Mouse (Mus musculus) lung, postnatal 36 days (tissue): ENCODE measurements around the gene Dnajb11.

ENCODE experiments used
- DNase-seq: peaks from one replicate; pipeline ENCODE4 v3.0.0; 2022; ENCODE audit warnings: mixed read lengths

Gene Dnajb11

GRCm38 (mm10) chr16:22883441-22883840 lies 25.8 kb downstream of the Dnajb11 start:
- no peak for DNase-seq

- DNase-seq: no peak
Observed at GRCm38 (mm10) chr16:22885356-22885755, 27.7 kb downstream of the Dnajb11 start.

DNA sequence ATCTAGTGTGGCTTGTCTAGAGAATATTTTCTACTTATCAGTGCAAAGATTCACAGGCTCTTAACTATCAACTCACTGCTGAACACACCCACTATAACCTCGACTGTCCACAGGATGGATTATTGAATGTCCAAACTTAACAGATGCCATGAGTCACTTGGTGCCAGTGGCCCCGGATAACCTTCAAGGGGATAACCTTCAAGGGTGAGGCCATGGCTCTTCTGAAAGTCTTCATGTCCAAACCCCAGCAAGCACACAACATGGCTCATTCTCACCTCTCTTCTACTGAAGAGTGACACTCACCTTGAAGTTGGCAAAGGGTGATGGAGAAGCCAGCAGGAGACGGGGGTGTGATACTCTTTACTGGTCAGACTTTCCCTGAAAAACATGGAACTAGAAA lies 29.1 kb downstream of the Dnajb11 start:
- DNase-seq: no peak

GRCm38 (mm10) chr16:22888835-22889234 lies 31.2 kb downstream of the Dnajb11 start:
- no peak for DNase-seq

DNA sequence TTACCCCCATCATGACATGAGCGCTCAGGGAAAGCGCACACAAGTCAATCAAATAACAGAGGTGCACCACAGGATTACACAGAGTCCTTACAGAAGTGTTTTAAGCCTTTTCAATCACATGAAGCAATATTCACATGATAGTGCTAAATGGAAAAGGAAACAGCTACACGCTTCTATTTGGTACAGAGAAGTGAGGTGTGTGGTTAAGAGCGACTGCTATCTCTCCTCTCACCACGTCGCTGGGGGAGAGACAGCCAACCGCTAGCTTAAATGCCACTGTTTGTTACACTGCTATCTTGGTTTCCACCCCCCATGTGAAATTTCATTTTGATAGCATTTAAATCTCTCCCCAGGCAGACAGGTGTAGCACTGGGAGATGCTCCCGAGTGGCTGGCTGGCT lies 32.1 kb downstream of the Dnajb11 start:
- DNase-seq: no peak

DNA sequence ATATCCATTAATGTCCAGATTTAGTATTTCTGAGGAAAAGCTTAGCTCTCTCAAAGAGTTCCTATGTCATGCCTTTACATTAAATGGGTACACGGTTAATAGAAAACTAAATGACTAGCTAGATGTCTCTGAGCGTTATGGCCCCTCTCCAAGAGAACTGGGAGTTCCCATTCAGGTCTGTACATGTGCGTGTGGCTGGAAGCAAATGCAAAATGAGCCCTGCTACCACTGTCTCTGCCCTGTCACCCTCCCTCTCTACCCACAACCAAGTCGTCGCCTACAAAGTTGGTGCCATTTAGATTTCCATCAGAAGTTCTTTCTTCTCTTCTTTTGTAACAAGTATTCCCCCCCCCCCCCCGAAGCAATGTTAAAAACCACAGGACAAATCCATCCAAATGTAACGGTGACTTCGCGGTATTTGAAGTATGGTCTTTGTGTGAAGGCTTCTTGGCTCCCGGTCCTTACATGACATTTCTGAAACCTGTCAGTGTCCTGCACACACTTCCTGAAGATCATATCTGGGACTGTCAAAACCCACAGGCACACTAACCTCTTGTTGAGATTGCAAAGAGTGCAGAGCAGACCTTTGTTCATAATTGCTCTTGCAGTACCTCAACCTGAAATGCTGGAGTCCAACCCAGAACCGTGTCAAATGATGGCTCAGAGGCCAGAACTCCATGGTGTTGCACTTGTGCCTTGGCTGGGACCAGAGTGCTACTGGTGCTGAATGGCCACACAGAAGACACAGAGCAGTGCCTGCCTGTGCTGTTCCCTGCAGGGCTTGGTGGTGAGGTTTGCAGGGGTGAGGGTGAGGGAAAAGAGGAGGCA lies 33.3 kb downstream of the Dnajb11 start, which contains the start of gene Ahsg:
Ahsg (plus strand) TSS at position 595 of the 828 bp plus-strand sequence.
- DNase-seq: no peak

- DNase-seq: no peak
Observed at GRCm38 (mm10) chr16:22891733-22892154, 34.1 kb downstream of the Dnajb11 start.

DNA sequence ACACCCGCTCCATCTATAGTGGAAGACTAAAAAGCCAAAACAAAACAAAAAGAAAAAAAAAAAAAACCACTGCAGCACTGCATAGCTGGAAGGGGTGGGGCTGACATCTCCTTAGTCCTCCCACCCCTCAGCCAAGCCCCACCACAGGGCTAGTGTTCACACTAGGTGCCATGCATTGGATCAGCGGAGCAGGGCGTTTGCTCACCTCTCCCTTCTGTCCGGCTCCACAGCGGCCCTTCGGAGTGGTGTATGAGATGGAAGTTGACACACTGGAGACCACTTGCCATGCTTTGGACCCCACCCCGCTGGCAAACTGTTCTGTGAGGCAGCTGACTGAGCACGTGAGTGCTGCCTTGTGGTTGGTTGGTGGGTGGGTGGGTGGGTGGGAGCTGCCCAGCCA lies 36.5 kb downstream of the Dnajb11 start:
- no peak for DNase-seq

DNA sequence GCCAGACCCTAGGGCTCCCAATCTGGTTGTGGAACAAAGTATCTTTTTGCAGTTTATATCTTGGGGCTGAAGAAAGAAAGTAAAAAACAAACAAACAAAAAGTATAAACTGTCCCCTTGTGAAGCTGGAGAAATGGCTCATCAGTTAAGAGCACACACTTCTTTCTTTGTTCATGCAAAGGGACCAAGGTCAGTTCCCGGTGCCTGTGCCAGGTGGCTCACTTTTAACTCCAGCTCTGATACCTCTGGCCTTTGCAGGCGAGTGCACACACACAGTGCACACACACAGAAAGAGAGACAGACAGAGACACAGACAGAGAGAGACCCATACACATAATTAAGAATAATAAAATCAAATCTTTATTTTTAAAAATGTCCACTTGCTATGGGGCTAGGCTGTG lies 39.0 kb downstream of the Dnajb11 start:
- no peak for DNase-seq

GRCm38 (mm10) chr16:22899346-22899745 lies 41.7 kb downstream of the Dnajb11 start:
- no peak for DNase-seq

GRCm38 (mm10) chr16:22899866-22900570 lies 42.4 kb downstream of the Dnajb11 start:
- no peak for DNase-seq

DNA sequence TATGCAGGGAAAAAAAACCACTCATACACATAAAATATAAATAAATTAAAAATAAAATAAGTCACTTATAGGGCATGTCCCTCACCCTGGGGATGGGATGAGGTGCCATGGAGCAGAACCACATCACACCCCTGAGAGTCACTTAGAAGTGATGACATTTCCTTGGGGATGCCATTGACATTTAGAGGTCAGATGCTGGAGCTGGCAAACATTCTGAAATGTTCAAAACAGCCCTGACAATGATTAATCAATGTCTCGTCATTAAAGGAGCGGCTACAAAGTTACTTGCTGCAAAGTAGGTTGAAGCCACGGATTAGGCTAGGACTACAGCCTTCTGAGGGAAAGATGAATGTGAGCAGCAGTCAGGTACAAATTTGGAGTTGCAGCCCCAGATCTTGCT lies 43.7 kb downstream of the Dnajb11 start:
- DNase-seq: no peak

- no peak for DNase-seq
Observed at GRCm38 (mm10) chr16:22909290-22909689, 51.6 kb downstream of the Dnajb11 start.

GRCm38 (mm10) chr16:22911986-22912385 lies 54.3 kb downstream of the Dnajb11 start:
- DNase-seq: peak; percentile 12

GRCm38 (mm10) chr16:22912886-22913285 lies 55.2 kb downstream of the Dnajb11 start:
- no peak for DNase-seq

- DNase-seq: no peak
Observed at GRCm38 (mm10) chr16:22914276-22914675, 56.6 kb downstream of the Dnajb11 start.

- no peak for DNase-seq
Observed at GRCm38 (mm10) chr16:22918034-22918433, 60.4 kb downstream of the Dnajb11 start, which contains the start of gene Fetub. TSS of gene Fetub (plus strand) at chr16:22918334.

GRCm38 (mm10) chr16:22918664-22919312 lies 61.1 kb downstream of the Dnajb11 start:
- DNase-seq: peak; percentile 8

- DNase-seq: peak; percentile 75
Observed at GRCm38 (mm10) chr16:22919971-22920854, 62.6 kb downstream of the Dnajb11 start.

DNA sequence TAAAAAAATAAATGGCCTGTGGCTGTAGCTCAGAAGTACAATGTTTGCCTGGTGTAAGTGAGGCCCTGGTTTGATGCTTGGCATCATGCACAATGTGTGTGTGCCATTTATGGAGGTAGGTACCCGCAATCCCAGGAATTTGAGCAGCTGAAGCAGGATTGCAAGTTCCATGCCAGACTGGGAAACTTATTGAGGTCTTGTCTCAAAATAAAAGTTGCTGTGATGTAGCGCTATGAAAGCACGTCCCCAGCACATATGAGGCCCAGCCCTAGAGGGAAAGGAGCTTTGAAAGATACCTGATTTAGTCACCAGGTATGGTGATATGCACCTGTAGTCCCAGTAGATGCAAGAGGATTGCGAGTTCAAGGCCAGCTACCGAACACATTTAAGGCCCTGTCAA lies 64.1 kb downstream of the Dnajb11 start:
- DNase-seq: no peak

- DNase-seq: no peak
Observed at GRCm38 (mm10) chr16:22922433-22922832, 64.8 kb downstream of the Dnajb11 start.
